Mouse (Mus musculus): Measurements from ENCODE around the gene Orai3. TPM values are rescaled to one million over a fixed set of nuclear protein-coding genes. Genes with fewer than 3 reads are reported as not detected.
"Not testable (repeated sequence)": the region's sequence is repeated elsewhere in the genome, so short reads cannot be mapped to it uniquely, and the experiment has no call there.

The Orai3 gene
- polyA plus RNA-seq (2015; fragmentation: Nextera tagmentation; extraction: Ambion mirVana), result 31.2 and 34.8 TPM in 2 replicates

- no peaks in the 10 kb centered on the region for H3K27me3 ChIP-seq (ENCODE audit: insufficient read depth, low read length)
- H3K27ac ChIP-seq (ENCODE audit: low read length), result peak within 1 kb of the TSS; percentile 95
- WGBS, result under 1% methylated on average over 24 of the region's 24 CpGs
- H3K9me3 ChIP-seq (ENCODE audit: low read length), result no peaks in the 10 kb centered on the region
- H3K4me2 ChIP-seq (replicated peaks; ENCODE audit: low read depth, low read length), result peak within 1 kb of the TSS; percentile 88
- ATAC-seq (ENCODE audit: low FRiP score, low TSS enrichment), result peak; percentile 89
- H3K4me1 ChIP-seq (ENCODE audit: insufficient read depth, low read length), result peaks cover 18% of the 10 kb centered on the region
- H3K4me3 ChIP-seq (ENCODE audit: low read length), result peak within 1 kb of the TSS; percentile 75
- H3K36me3 ChIP-seq (ENCODE audit: insufficient read depth, low read length), result peaks cover 29% of the 10 kb centered on the region
- H3K9ac ChIP-seq (replicated peaks; ENCODE audit: low read length), result peak within 1 kb of the TSS; percentile 90
Measured at GRCm38 (mm10) chr7:127769651-127770038, at the start of gene Orai3. Gene Orai3, plus strand, starts transcription at chr7:127769815.

GRCm38 (mm10) chr7:127725490-127725889, 44.1 kb upstream of the Orai3 start:
- Histone ChIP-seq H3K9me3 (ENCODE audit: low read length) (no peaks in the 10 kb centered on the region), H3K27ac (ENCODE audit: low read length) (no peak overlapping the region), H3K9ac (replicated peaks; ENCODE audit: low read length) (no peak overlapping the region), H3K4me2 (replicated peaks; ENCODE audit: low read depth, low read length) (no peak overlapping the region), H3K36me3 (ENCODE audit: insufficient read depth, low read length) (no peaks in the 10 kb centered on the region), H3K27me3 (ENCODE audit: insufficient read depth, low read length) (no peaks in the 10 kb centered on the region), H3K4me1 (ENCODE audit: insufficient read depth, low read length) (no peaks in the 10 kb centered on the region), H3K4me3 (ENCODE audit: low read length) (no peak overlapping the region)
- WGBS, result 52% methylated on average over 2 of the region's 2 CpGs
- ATAC-seq (ENCODE audit: low FRiP score, low TSS enrichment), result no peak

- Histone ChIP-seq H3K9me3 (ENCODE audit: low read length) (no peaks in the 10 kb centered on the region), H3K4me3 (ENCODE audit: low read length) (no peak overlapping the region), H3K4me2 (replicated peaks; ENCODE audit: low read depth, low read length) (no peak overlapping the region), H3K27me3 (ENCODE audit: insufficient read depth, low read length) (no peaks in the 10 kb centered on the region), H3K9ac (replicated peaks; ENCODE audit: low read length) (no peak overlapping the region), H3K36me3 (ENCODE audit: insufficient read depth, low read length) (no peaks in the 10 kb centered on the region), H3K27ac (ENCODE audit: low read length) (no peak overlapping the region), H3K4me1 (ENCODE audit: insufficient read depth, low read length) (no peaks in the 10 kb centered on the region)
- no peak for ATAC-seq (ENCODE audit: low FRiP score, low TSS enrichment)
- 65% methylated on average over 6 of the region's 6 CpGs for whole genome bisulfite sequencing
Measured at GRCm38 (mm10) chr7:127725924-127726323, 43.7 kb upstream of the Orai3 start.

GRCm38 (mm10) chr7:127727898-127728297, 41.7 kb upstream of the Orai3 start:
- H3K36me3 ChIP-seq (ENCODE audit: insufficient read depth, low read length), result no peaks in the 10 kb centered on the region
- 81% methylated on average over 7 of the region's 7 CpGs for WGBS
- no peak overlapping the region for H3K4me3 ChIP-seq (ENCODE audit: low read length)
- no peaks in the 10 kb centered on the region for H3K9me3 ChIP-seq (ENCODE audit: low read length)
- no peak overlapping the region for H3K9ac ChIP-seq (replicated peaks; ENCODE audit: low read length)
- no peak overlapping the region for H3K27ac ChIP-seq (ENCODE audit: low read length)
- H3K4me1 ChIP-seq (ENCODE audit: insufficient read depth, low read length), result no peaks in the 10 kb centered on the region
- ATAC-seq (ENCODE audit: low FRiP score, low TSS enrichment), result no peak
- H3K4me2 ChIP-seq (replicated peaks; ENCODE audit: low read depth, low read length), result no peak overlapping the region
- H3K27me3 ChIP-seq (ENCODE audit: insufficient read depth, low read length), result no peaks in the 10 kb centered on the region

- H3K4me2 ChIP-seq (replicated peaks; ENCODE audit: low read depth, low read length), result no peak overlapping the region
- no peak overlapping the region for H3K4me3 ChIP-seq (ENCODE audit: low read length)
- no peaks in the 10 kb centered on the region for H3K36me3 ChIP-seq (ENCODE audit: insufficient read depth, low read length)
- 59% methylated on average over 4 of the region's 4 CpGs for whole genome bisulfite sequencing
- no peak overlapping the region for H3K27ac ChIP-seq (ENCODE audit: low read length)
- no peak for ATAC-seq (ENCODE audit: low FRiP score, low TSS enrichment)
- no peak overlapping the region for H3K9ac ChIP-seq (replicated peaks; ENCODE audit: low read length)
- H3K9me3 ChIP-seq (ENCODE audit: low read length), result no peaks in the 10 kb centered on the region
- H3K27me3 ChIP-seq (ENCODE audit: insufficient read depth, low read length), result no peaks in the 10 kb centered on the region
- no peaks in the 10 kb centered on the region for H3K4me1 ChIP-seq (ENCODE audit: insufficient read depth, low read length)
Measured at GRCm38 (mm10) chr7:127730170-127730569, 39.4 kb upstream of the Orai3 start.

- not testable (repeated sequence) for ATAC-seq (ENCODE audit: low FRiP score, low TSS enrichment); H3K9ac ChIP-seq (replicated peaks; ENCODE audit: low read length); H3K27me3 ChIP-seq (ENCODE audit: insufficient read depth, low read length); H3K36me3 ChIP-seq (ENCODE audit: insufficient read depth, low read length); H3K4me3 ChIP-seq (ENCODE audit: low read length); H3K4me2 ChIP-seq (replicated peaks; ENCODE audit: low read depth, low read length); H3K9me3 ChIP-seq (ENCODE audit: low read length); H3K27ac ChIP-seq (ENCODE audit: low read length); H3K4me1 ChIP-seq (ENCODE audit: insufficient read depth, low read length)
- WGBS, result no CpG with 5 or more reads among the region's 5 CpGs
Measured at GRCm38 (mm10) chr7:127732066-127732465, 37.5 kb upstream of the Orai3 start, which contains the start of gene Ctf2. Gene Ctf2, minus strand, starts transcription at chr7:127732166.

GRCm38 (mm10) chr7:127744366-127745045, 25.1 kb upstream of the Orai3 start, which contains the start of gene Fbxl19:
Gene Fbxl19, plus strand, starts transcription at chr7:127744543.
- H3K27me3 ChIP-seq (ENCODE audit: insufficient read depth, low read length), result no peaks in the 10 kb centered on the region
- H3K36me3 ChIP-seq (ENCODE audit: insufficient read depth, low read length), result peaks cover 15% of the 10 kb centered on the region
- no peak for ATAC-seq (ENCODE audit: low FRiP score, low TSS enrichment)
- H3K4me2 ChIP-seq (replicated peaks; ENCODE audit: low read depth, low read length), result peak within 1 kb of the TSS; percentile 76
- no peaks in the 10 kb centered on the region for H3K9me3 ChIP-seq (ENCODE audit: low read length)
- peak within 1 kb of the TSS; percentile 87 for H3K9ac ChIP-seq (replicated peaks; ENCODE audit: low read length)
- under 1% methylated on average over 26 of the region's 26 CpGs for WGBS
- peak within 1 kb of the TSS; percentile 84 for H3K4me3 ChIP-seq (ENCODE audit: low read length)
- H3K4me1 ChIP-seq (ENCODE audit: insufficient read depth, low read length), result peaks cover 14% of the 10 kb centered on the region
- peak within 1 kb of the TSS; percentile 93 for H3K27ac ChIP-seq (ENCODE audit: low read length)

- H3K9me3 ChIP-seq (ENCODE audit: low read length), result no peaks in the 10 kb centered on the region
- peak overlapping the region; percentile 84 for H3K4me3 ChIP-seq (ENCODE audit: low read length)
- H3K27me3 ChIP-seq (ENCODE audit: insufficient read depth, low read length), result no peaks in the 10 kb centered on the region
- 0% methylated on average over 19 of the region's 19 CpGs for WGBS
- H3K4me1 ChIP-seq (ENCODE audit: insufficient read depth, low read length), result peaks cover 14% of the 10 kb centered on the region
- ATAC-seq (ENCODE audit: low FRiP score, low TSS enrichment), result peak; percentile 86
- peak overlapping the region; percentile 87 for H3K9ac ChIP-seq (replicated peaks; ENCODE audit: low read length)
- peaks cover 23% of the 10 kb centered on the region for H3K36me3 ChIP-seq (ENCODE audit: insufficient read depth, low read length)
- H3K27ac ChIP-seq (ENCODE audit: low read length), result peak overlapping the region; percentile 93
- H3K4me2 ChIP-seq (replicated peaks; ENCODE audit: low read depth, low read length), result peak overlapping the region; percentile 76
Measured at GRCm38 (mm10) chr7:127745251-127745651, 24.4 kb upstream of the Orai3 start.

GRCm38 (mm10) chr7:127745652-127746493, 23.7 kb upstream of the Orai3 start:
- Histone ChIP-seq H3K27me3 (ENCODE audit: insufficient read depth, low read length) (no peaks in the 10 kb centered on the region), H3K9ac (replicated peaks; ENCODE audit: low read length) (peak overlapping the region; percentile 87), H3K4me2 (replicated peaks; ENCODE audit: low read depth, low read length) (peak overlapping the region; percentile 76), H3K27ac (ENCODE audit: low read length) (peak overlapping the region; percentile 93), H3K36me3 (ENCODE audit: insufficient read depth, low read length) (peaks cover 29% of the 10 kb centered on the region), H3K4me1 (ENCODE audit: insufficient read depth, low read length) (peaks cover 14% of the 10 kb centered on the region), H3K9me3 (ENCODE audit: low read length) (no peaks in the 10 kb centered on the region), H3K4me3 (ENCODE audit: low read length) (peak overlapping the region; percentile 84)
- WGBS, result 0% methylated on average over 37 of the region's 39 CpGs
- ATAC-seq (ENCODE audit: low FRiP score, low TSS enrichment), result peak; percentile 92

Data from kidney, embryonic 16.5 days (tissue).